Mouse (Mus musculus): ENCODE data around the gene 6430550D23Rik. TPM values are rescaled to one million over a fixed set of nuclear protein-coding genes. Genes with fewer than 3 reads are reported as not detected.
A peak's percentile ranks its signal among the peaks of the same experiment; 100 is the strongest.

The 6430550D23Rik gene
- 3.7 and 4.6 TPM in 2 replicates for polyA plus RNA-seq (2012; rRNA removed)
- 1.9 and 2.6 TPM in 2 replicates for polyA plus RNA-seq (2014; fragmentation: Nextera tagmentation; extraction: Ambion mirVana)

DNA sequence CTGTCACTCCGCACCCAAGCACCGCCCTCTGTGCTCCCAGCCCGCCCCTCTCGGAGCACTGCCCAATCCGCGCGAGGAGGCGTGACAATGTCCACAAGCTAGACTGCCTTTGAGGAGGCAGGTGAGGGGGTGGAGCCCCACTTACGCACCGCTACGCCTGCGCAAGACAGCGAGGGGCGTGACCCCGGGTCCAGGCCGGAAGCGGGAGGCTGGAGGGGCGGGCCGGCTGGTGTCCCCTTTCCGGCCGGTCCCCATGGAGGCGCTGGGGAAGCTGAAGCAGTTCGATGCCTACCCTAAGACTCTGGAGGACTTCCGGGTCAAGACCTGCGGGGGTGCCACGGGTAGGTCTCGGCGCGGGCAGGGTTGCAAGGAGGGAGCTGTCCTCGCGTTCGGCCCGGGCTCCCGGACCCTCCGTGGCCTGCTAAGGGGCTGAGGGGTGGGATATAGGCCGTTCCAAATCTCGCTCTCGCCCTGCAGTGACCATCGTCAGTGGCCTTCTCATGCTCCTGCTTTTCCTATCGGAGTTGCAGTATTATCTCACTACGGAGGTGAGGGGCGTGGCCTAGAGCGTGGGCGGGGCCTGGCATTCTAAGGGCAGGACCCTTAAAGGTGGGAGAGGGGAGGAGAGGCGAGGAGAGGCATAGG is at the start of gene 6430550D23Rik, which contains the start of gene Ergic3:
Gene 6430550D23Rik, minus strand, starts transcription at position 90 of the 645 bp plus-strand sequence.
Gene Ergic3, plus strand, starts transcription at position 158 of the 645 bp plus-strand sequence.
- peaks cover 29% of the 10 kb centered on the region for H3K36me3 ChIP-seq (ENCODE audit: control insufficient read depth, insufficient read depth, low read length)
- 0 out of 2 replicates have a peak, but pooled peaks have one; percentile 35 for TF ChIP-seq POLR2A (IDR thresholded peaks at IDR 0.05; ENCODE audit: borderline replicate concordance, extremely low read depth, insufficient read depth, insufficient read length)
- peak; percentile 98 for ATAC-seq (ENCODE audit: low FRiP score, low read depth)
- H3K4me3 ChIP-seq (replicated peaks; ENCODE audit: low read length) = peak within 1 kb of the TSS; percentile 92
- peaks cover 8% of the 10 kb centered on the region for H3K4me1 ChIP-seq (ENCODE audit: control insufficient read depth, insufficient read depth, low read length)
- WGBS = 1% methylated on average over 39 of the region's 45 CpGs
- peak within 1 kb of the TSS; percentile 71 for H3K4me2 ChIP-seq (replicated peaks; ENCODE audit: low read depth, low read length, severe bottlenecking)
- H3K27ac ChIP-seq (replicated peaks; ENCODE audit: low read depth, low read length) = peak within 1 kb of the TSS; percentile 65
- no peaks in the 10 kb centered on the region for H3K9me3 ChIP-seq (ENCODE audit: control insufficient read depth, low read length)
- H3K27me3 ChIP-seq (ENCODE audit: control insufficient read depth, insufficient read depth, low read length) = no peaks in the 10 kb centered on the region
- peak; percentile 97 for DNase-seq (ENCODE audit: low spot score)
- H3K9ac ChIP-seq (ENCODE audit: low read depth, low read length, severe bottlenecking) = peak within 1 kb of the TSS; percentile 72

DNA sequence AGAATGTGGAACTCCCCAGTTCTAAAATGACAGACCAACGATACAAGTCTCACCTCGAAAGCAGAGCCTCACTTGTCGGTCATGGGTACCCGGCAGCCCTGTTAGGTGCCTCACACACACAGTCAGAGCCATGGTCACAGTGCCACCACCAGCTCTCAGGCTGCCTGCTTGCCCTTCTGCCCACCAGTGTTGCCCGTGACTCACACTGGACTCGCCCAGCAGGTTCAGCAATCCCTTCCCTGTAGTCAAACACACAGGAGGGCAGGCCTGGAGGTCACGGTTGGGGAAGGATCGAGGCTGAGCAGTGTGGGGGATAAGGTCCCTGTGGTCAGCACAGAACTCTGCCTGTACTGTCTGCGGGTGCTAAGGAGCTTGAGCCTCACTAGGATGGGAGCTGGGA is 45.0 kb upstream of the 6430550D23Rik start, which contains the start of gene Fer1l4:
Gene Fer1l4, minus strand, starts transcription at position 132 of the 400 bp plus-strand sequence.
- Histone ChIP-seq H3K27ac (replicated peaks; ENCODE audit: low read depth, low read length) (no peak within 1 kb of the TSS), H3K4me2 (replicated peaks; ENCODE audit: low read depth, low read length, severe bottlenecking) (no peak within 1 kb of the TSS), H3K4me3 (replicated peaks; ENCODE audit: low read length) (no peak within 1 kb of the TSS), H3K27me3 (ENCODE audit: control insufficient read depth, insufficient read depth, low read length) (no peaks in the 10 kb centered on the region), H3K9ac (ENCODE audit: low read depth, low read length, severe bottlenecking) (no peak within 1 kb of the TSS), H3K9me3 (ENCODE audit: control insufficient read depth, low read length) (no peaks in the 10 kb centered on the region), H3K4me1 (ENCODE audit: control insufficient read depth, insufficient read depth, low read length) (no peaks in the 10 kb centered on the region), H3K36me3 (ENCODE audit: control insufficient read depth, insufficient read depth, low read length) (no peaks in the 10 kb centered on the region)
- no peak for ATAC-seq (ENCODE audit: low FRiP score, low read depth)
- 75% methylated on average over 9 of the region's 9 CpGs for WGBS
- DNase-seq (ENCODE audit: low spot score) = no peak
- no peak for TF ChIP-seq POLR2A (IDR thresholded peaks at IDR 0.05; ENCODE audit: borderline replicate concordance, extremely low read depth, insufficient read depth, insufficient read length)

DNA sequence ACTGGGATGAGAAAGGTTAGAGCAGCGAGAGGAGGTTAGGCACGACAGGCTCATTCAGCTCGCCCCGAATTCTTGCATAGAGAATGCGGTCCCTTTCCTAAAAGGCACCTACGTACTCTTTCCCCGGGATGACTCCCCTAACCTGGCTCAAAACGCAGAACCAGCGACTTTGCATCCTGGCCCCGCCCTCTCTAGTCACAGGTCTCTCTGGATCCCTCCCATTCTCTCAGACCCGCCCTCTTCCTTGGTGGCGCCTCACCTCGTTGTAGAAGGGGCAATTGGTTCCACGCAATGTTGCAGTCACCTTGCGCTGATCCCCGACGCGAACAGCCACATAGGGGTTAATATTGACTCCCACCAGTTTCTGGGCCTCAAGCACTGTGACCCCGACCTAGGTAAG is 40.2 kb upstream of the 6430550D23Rik start:
- 4% methylated on average over 19 of the region's 19 CpGs for WGBS
- Histone ChIP-seq H3K4me3 (replicated peaks; ENCODE audit: low read length) (0 out of 2 replicates have a peak overlapping the region, but pooled peaks have one; percentile 4), H3K9ac (ENCODE audit: low read depth, low read length, severe bottlenecking) (no peak overlapping the region), H3K27ac (replicated peaks; ENCODE audit: low read depth, low read length) (no peak overlapping the region), H3K4me2 (replicated peaks; ENCODE audit: low read depth, low read length, severe bottlenecking) (peak overlapping the region; percentile 27; the same call in 1 of the 2 replicates), H3K9me3 (ENCODE audit: control insufficient read depth, low read length) (no peaks in the 10 kb centered on the region), H3K36me3 (ENCODE audit: control insufficient read depth, insufficient read depth, low read length) (no peaks in the 10 kb centered on the region), H3K27me3 (ENCODE audit: control insufficient read depth, insufficient read depth, low read length) (no peaks in the 10 kb centered on the region), H3K4me1 (ENCODE audit: control insufficient read depth, insufficient read depth, low read length) (no peaks in the 10 kb centered on the region)
- no peak for DNase-seq (ENCODE audit: low spot score)
- no peak for TF ChIP-seq POLR2A (IDR thresholded peaks at IDR 0.05; ENCODE audit: borderline replicate concordance, extremely low read depth, insufficient read depth, insufficient read length)
- ATAC-seq (ENCODE audit: low FRiP score, low read depth) = no peak

DNA sequence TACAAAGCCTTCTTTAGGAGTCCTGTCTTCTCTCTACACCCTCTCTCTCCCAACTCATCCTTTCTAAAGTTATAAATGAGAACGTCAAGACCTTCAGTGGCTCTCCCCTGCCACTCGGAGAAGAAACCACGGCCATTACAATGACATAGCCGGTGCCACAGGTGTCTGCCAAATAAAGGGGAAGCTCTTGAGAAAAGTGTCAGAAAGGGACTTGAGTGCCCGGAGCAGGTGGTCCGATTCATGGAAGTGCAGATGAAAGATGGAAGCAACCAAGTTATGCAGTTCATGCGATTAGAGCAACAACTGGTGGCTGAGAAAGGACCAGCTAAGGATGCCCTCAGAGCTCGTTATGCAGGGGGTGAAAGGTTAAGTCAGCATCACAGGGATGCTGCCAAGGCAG is 35.1 kb upstream of the 6430550D23Rik start:
- TF ChIP-seq POLR2A (IDR thresholded peaks at IDR 0.05; ENCODE audit: borderline replicate concordance, extremely low read depth, insufficient read depth, insufficient read length) = no peak
- DNase-seq (ENCODE audit: low spot score) (no peak), ATAC-seq (ENCODE audit: low FRiP score, low read depth) (no peak)
- Histone ChIP-seq H3K9me3 (ENCODE audit: control insufficient read depth, low read length) (no peaks in the 10 kb centered on the region), H3K4me2 (replicated peaks; ENCODE audit: low read depth, low read length, severe bottlenecking) (no peak overlapping the region), H3K27ac (replicated peaks; ENCODE audit: low read depth, low read length) (no peak overlapping the region), H3K4me3 (replicated peaks; ENCODE audit: low read length) (no peak overlapping the region), H3K36me3 (ENCODE audit: control insufficient read depth, insufficient read depth, low read length) (no peaks in the 10 kb centered on the region), H3K9ac (ENCODE audit: low read depth, low read length, severe bottlenecking) (no peak overlapping the region), H3K4me1 (ENCODE audit: control insufficient read depth, insufficient read depth, low read length) (no peaks in the 10 kb centered on the region), H3K27me3 (ENCODE audit: control insufficient read depth, insufficient read depth, low read length) (no peaks in the 10 kb centered on the region)
- 83% methylated on average over 8 of the region's 8 CpGs for WGBS

DNA sequence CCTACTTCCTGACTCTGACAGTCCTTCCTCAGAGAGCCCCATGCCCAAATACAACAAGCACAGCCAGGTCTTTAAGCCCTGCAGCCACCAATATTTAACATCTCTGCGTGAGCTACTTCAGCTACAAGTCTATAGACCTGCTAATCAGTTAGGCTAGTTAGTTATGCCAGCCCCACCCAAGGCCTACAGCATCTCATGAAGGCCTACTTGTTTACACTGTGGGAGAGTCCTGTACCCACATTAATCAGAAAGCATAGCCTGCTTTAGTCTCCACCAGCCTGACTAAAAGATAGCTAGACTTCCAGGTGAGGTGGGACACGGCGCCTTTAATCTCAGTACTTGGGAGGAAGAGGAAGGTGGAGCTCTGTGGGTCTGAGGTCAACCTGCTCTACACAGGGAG is 31.6 kb upstream of the 6430550D23Rik start:
- ATAC-seq (ENCODE audit: low FRiP score, low read depth) (no peak), DNase-seq (ENCODE audit: low spot score) (no peak)
- WGBS = 89% methylated on average over 3 of the region's 3 CpGs
- TF ChIP-seq POLR2A (IDR thresholded peaks at IDR 0.05; ENCODE audit: borderline replicate concordance, extremely low read depth, insufficient read depth, insufficient read length) = no peak
- Histone ChIP-seq H3K27me3 (ENCODE audit: control insufficient read depth, insufficient read depth, low read length) (no peaks in the 10 kb centered on the region), H3K36me3 (ENCODE audit: control insufficient read depth, insufficient read depth, low read length) (no peaks in the 10 kb centered on the region), H3K4me3 (replicated peaks; ENCODE audit: low read length) (no peak overlapping the region), H3K27ac (replicated peaks; ENCODE audit: low read depth, low read length) (no peak overlapping the region), H3K4me1 (ENCODE audit: control insufficient read depth, insufficient read depth, low read length) (no peaks in the 10 kb centered on the region), H3K9ac (ENCODE audit: low read depth, low read length, severe bottlenecking) (no peak overlapping the region), H3K9me3 (ENCODE audit: control insufficient read depth, low read length) (no peaks in the 10 kb centered on the region), H3K4me2 (replicated peaks; ENCODE audit: low read depth, low read length, severe bottlenecking) (no peak overlapping the region)
